10 mouse cellular contexts compared by ENCODE assay signal in genomic region chr1:39530258-39530943, GRCm38 (mm10). TPM values are rescaled to one million over a fixed set of nuclear protein-coding genes. Genes with fewer than 3 reads are reported as not detected.
DNase-seq lines count a peak whose midpoint lies in the region; ATAC-seq and TF ChIP-seq lines count a peak whose summit lies in the region.
"Had no signal": no experiment of that assay in that cellular context is flagged by ENCODE, and none has a peak within 500 bp of the region (broad histone marks: within the 10 kb centered on the region; RNA-seq: fewer than 3 reads in every experiment).

No protein-coding gene starts in this region.

- H3K27me3 ChIP-seq in intestine, postnatal 0 days (replicated peaks; ENCODE audit: control insufficient read depth, insufficient read depth, low read length), result no peaks in the 10 kb centered on the region
- H3K27me3 ChIP-seq in intestine, embryonic 16.5 days (replicated peaks; ENCODE audit: control insufficient read depth, insufficient read depth, low read length), result no peaks in the 10 kb centered on the region
- H3K27me3 ChIP-seq in midbrain, postnatal 0 days (ENCODE audit: insufficient read depth, low read length), result no peaks in the 10 kb centered on the region
- no peaks in the 10 kb centered on the region for H3K27me3 ChIP-seq in stomach, postnatal 0 days (ENCODE audit: control insufficient read depth, insufficient read depth, low read length)
- H3K27me3 ChIP-seq: embryonic facial prominence, embryonic 12.5 days; stomach, embryonic 15.5 days had no signal

- 34% methylated on average over 13 of the region's 13 CpGs for WGBS in intestine, postnatal 0 days
- 41% methylated on average over 13 of the region's 13 CpGs for WGBS in intestine, embryonic 16.5 days
- 36% methylated on average over 13 of the region's 13 CpGs for WGBS in midbrain, postnatal 0 days
- WGBS in stomach, postnatal 0 days, result 35% methylated on average over 13 of the region's 13 CpGs

- no peak overlapping the region for H3K27ac ChIP-seq in intestine, postnatal 0 days (ENCODE audit: low read depth, low read length)
- H3K27ac ChIP-seq in intestine, embryonic 16.5 days (ENCODE audit: low read length), result no peak overlapping the region
- H3K27ac ChIP-seq in midbrain, postnatal 0 days (ENCODE audit: low read depth, low read length), result no peak overlapping the region
- H3K27ac ChIP-seq in stomach, postnatal 0 days (replicated peaks), result no peak overlapping the region
- H3K27ac ChIP-seq: embryonic facial prominence, embryonic 12.5 days; stomach, embryonic 15.5 days had no signal

- no peak overlapping the region for H3K4me3 ChIP-seq in intestine, postnatal 0 days (ENCODE audit: low read depth, low read length)
- H3K4me3 ChIP-seq in intestine, embryonic 16.5 days (ENCODE audit: low read length), result no peak overlapping the region
- no peak overlapping the region for H3K4me3 ChIP-seq in midbrain, postnatal 0 days (ENCODE audit: low read depth, low read length)
- no peak overlapping the region for H3K4me3 ChIP-seq in stomach, postnatal 0 days (ENCODE audit: low read depth, low read length)
- H3K4me3 ChIP-seq: embryonic facial prominence, embryonic 12.5 days; stomach, embryonic 15.5 days had no signal

- H3K9me3 ChIP-seq in intestine, postnatal 0 days (ENCODE audit: control insufficient read depth), result no peaks in the 10 kb centered on the region
- H3K9me3 ChIP-seq in intestine, embryonic 16.5 days (ENCODE audit: control insufficient read depth, low read length), result no peaks in the 10 kb centered on the region
- no peaks in the 10 kb centered on the region for H3K9me3 ChIP-seq in midbrain, postnatal 0 days (ENCODE audit: low read length)
- H3K9me3 ChIP-seq in stomach, postnatal 0 days (ENCODE audit: control insufficient read depth, low read length), result no peaks in the 10 kb centered on the region
- H3K9me3 ChIP-seq: embryonic facial prominence, embryonic 12.5 days; stomach, embryonic 15.5 days had no signal

- no peaks in the 10 kb centered on the region; the same call in 1 of the 2 replicates for H3K4me1 ChIP-seq in intestine, postnatal 0 days (replicated peaks; ENCODE audit: control insufficient read depth, insufficient read depth, low read length)
- H3K4me1 ChIP-seq in intestine, embryonic 16.5 days (ENCODE audit: control insufficient read depth, insufficient read depth, low read length), result peaks cover 4% of the 10 kb centered on the region; the same call in 1 of the 2 replicates
- H3K4me1 ChIP-seq in midbrain, postnatal 0 days (ENCODE audit: insufficient read depth, low read length), result no peaks in the 10 kb centered on the region
- no peaks in the 10 kb centered on the region for H3K4me1 ChIP-seq in stomach, postnatal 0 days (replicated peaks; ENCODE audit: control insufficient read depth, insufficient read depth)
- H3K4me1 ChIP-seq: stomach, embryonic 15.5 days had no signal

- TF ChIP-seq EP300 in stomach, postnatal 0 days (optimal IDR thresholded peaks at IDR 0.05), result no peak

- peak; percentile 87 for DNase-seq in brain, adult 2 months (ENCODE audit: low read depth, low spot score)
- DNase-seq in heart, postnatal 4 days, result peak; percentile 89
- peak; percentile 54 to 65 for DNase-seq in left cerebral cortex, adult 8-10 months (ENCODE audit: low spot score in 2 of 2)
- peak; percentile 88 for DNase-seq in midbrain, postnatal 0 days (ENCODE audit: low spot score)
- DNase-seq in stomach, postnatal 0 days (ENCODE audit: low spot score), result peak; percentile 72

- H3K36me3 ChIP-seq in intestine, postnatal 0 days (ENCODE audit: control insufficient read depth, insufficient read depth), result no peaks in the 10 kb centered on the region
- H3K36me3 ChIP-seq in intestine, embryonic 16.5 days (ENCODE audit: control insufficient read depth, insufficient read depth, low read length), result no peaks in the 10 kb centered on the region
- H3K36me3 ChIP-seq in midbrain, postnatal 0 days (ENCODE audit: insufficient read depth, low read length), result no peaks in the 10 kb centered on the region
- no peaks in the 10 kb centered on the region for H3K36me3 ChIP-seq in stomach, postnatal 0 days (ENCODE audit: control insufficient read depth, insufficient read depth, low read length)
- H3K36me3 ChIP-seq: embryonic facial prominence, embryonic 12.5 days; stomach, embryonic 15.5 days had no signal

- H3K9ac ChIP-seq in intestine, postnatal 0 days (ENCODE audit: low read depth, low read length), result no peak overlapping the region
- no peak overlapping the region for H3K9ac ChIP-seq in intestine, embryonic 16.5 days (ENCODE audit: low read depth, low read length)
- H3K9ac ChIP-seq in midbrain, postnatal 0 days (replicated peaks; ENCODE audit: low read length, poor library complexity, severe bottlenecking), result no peak overlapping the region
- no peak overlapping the region for H3K9ac ChIP-seq in stomach, postnatal 0 days (ENCODE audit: low read length)
- H3K9ac ChIP-seq: embryonic facial prominence, embryonic 12.5 days; stomach, embryonic 15.5 days had no signal

- no peak for ATAC-seq in intestine, postnatal 0 days
- no peak for ATAC-seq in intestine, embryonic 16.5 days
- peak; percentile 74 for ATAC-seq in erythroblast, adult 5-6 weeks (replicated peaks; ENCODE audit: low FRiP score, poor library complexity, severe bottlenecking)
- no peak for ATAC-seq in midbrain, postnatal 0 days (ENCODE audit: low FRiP score)
- ATAC-seq in stomach, postnatal 0 days (ENCODE audit: low FRiP score, low TSS enrichment), result no peak

- TF ChIP-seq CTCF in intestine, postnatal 0 days (IDR thresholded peaks at IDR 0.05; ENCODE audit: low read depth), result peak; percentile 87
- TF ChIP-seq CTCF in midbrain, postnatal 0 days (IDR thresholded peaks at IDR 0.05), result peak; percentile 95
- peak; percentile 94 for TF ChIP-seq CTCF in stomach, postnatal 0 days (IDR thresholded peaks at IDR 0.05; ENCODE audit: low read depth)

- H3K4me2 ChIP-seq in intestine, postnatal 0 days (replicated peaks; ENCODE audit: low read depth), result no peak overlapping the region
- H3K4me2 ChIP-seq in intestine, embryonic 16.5 days (ENCODE audit: low read depth, low read length), result no peak overlapping the region
- H3K4me2 ChIP-seq in midbrain, postnatal 0 days (ENCODE audit: low read depth, low read length, poor library complexity, severe bottlenecking), result no peak overlapping the region
- H3K4me2 ChIP-seq in stomach, postnatal 0 days (replicated peaks; ENCODE audit: low read depth), result no peak overlapping the region
- H3K4me2 ChIP-seq: embryonic facial prominence, embryonic 12.5 days; stomach, embryonic 15.5 days had no signal

RNA-seq across cellular contexts. Expression of gene Cnot11, which starts 4.4 kb away (rescaled TPM):
- polyA plus RNA-seq in intestine, postnatal 0 days (2015; fragmentation: Nextera tagmentation; extraction: Ambion mirVana), result 13.5 and 14.7 TPM in 2 replicates
- polyA plus RNA-seq in intestine, embryonic 16.5 days (2015; fragmentation: Nextera tagmentation; extraction: Ambion mirVana), result 12.9 and 13.9 TPM in 2 replicates
- 4.0 and 7.9 TPM in 2 replicates for total RNA-seq in erythroblast, adult 5-6 weeks (2015; ENCODE audit: low replicate concordance)
- total RNA-seq in erythroblast, adult 5-6 weeks (2017; ENCODE audit: low replicate concordance), result 4.1 and 9.5 TPM in 2 replicates
- 10 to 100 TPM; 18.2 to 18.4 TPM for total RNA-seq in heart, postnatal 4 days (2021)
- 10 to 100 TPM; 23.5 to 28.0 (median 25.1) TPM for total RNA-seq in left cerebral cortex, adult 8-10 months (2022)
- total RNA-seq in midbrain, postnatal 0 days (2014; rRNA removed), result 28.8 and 32.3 TPM in 2 replicates
- polyA plus RNA-seq in midbrain, postnatal 0 days (2015; fragmentation: Nextera tagmentation; extraction: Ambion mirVana), result 9.4 and 9.6 TPM in 2 replicates
- polyA plus RNA-seq in stomach, postnatal 0 days (2015; fragmentation: Nextera tagmentation; extraction: Ambion mirVana), result 11.1 and 12.3 TPM in 2 replicates

RNA-seq across cellular contexts. Expression of gene Rnf149, which starts 46.8 kb away (rescaled TPM):
- 16.9 and 20.4 TPM in 2 replicates for polyA plus RNA-seq in intestine, postnatal 0 days (2015; fragmentation: Nextera tagmentation; extraction: Ambion mirVana)
- polyA plus RNA-seq in intestine, embryonic 16.5 days (2015; fragmentation: Nextera tagmentation; extraction: Ambion mirVana), result 13.5 and 26.3 TPM in 2 replicates
- total RNA-seq in erythroblast, adult 5-6 weeks (2015; ENCODE audit: low replicate concordance), result 8.6 and 11.5 TPM in 2 replicates
- 12.0 and 14.9 TPM in 2 replicates for total RNA-seq in erythroblast, adult 5-6 weeks (2017; ENCODE audit: low replicate concordance)
- total RNA-seq in heart, postnatal 4 days (2021), result 10 to 100 TPM; 17.4 to 18.4 TPM
- total RNA-seq in left cerebral cortex, adult 8-10 months (2022), result 10 to 100 TPM; 27.0 to 37.2 (median 30.8) TPM
- total RNA-seq in midbrain, postnatal 0 days (2014; rRNA removed), result 13.0 and 22.2 TPM in 2 replicates
- polyA plus RNA-seq in midbrain, postnatal 0 days (2015; fragmentation: Nextera tagmentation; extraction: Ambion mirVana), result 16.5 and 20.6 TPM in 2 replicates
- 30.2 and 33.5 TPM in 2 replicates for polyA plus RNA-seq in stomach, postnatal 0 days (2015; fragmentation: Nextera tagmentation; extraction: Ambion mirVana)

RNA-seq across cellular contexts. Expression of gene Tbc1d8, which starts 51.8 kb away (rescaled TPM):
- 4.2 and 4.7 TPM in 2 replicates for polyA plus RNA-seq in intestine, postnatal 0 days (2015; fragmentation: Nextera tagmentation; extraction: Ambion mirVana)
- polyA plus RNA-seq in intestine, embryonic 16.5 days (2015; fragmentation: Nextera tagmentation; extraction: Ambion mirVana), result 7.3 and 7.4 TPM in 2 replicates
- total RNA-seq in erythroblast, adult 5-6 weeks (2015; ENCODE audit: low replicate concordance), result 29.5 and 36.5 TPM in 2 replicates
- total RNA-seq in erythroblast, adult 5-6 weeks (2017; ENCODE audit: low replicate concordance), result 9.6 and 12.0 TPM in 2 replicates
- 1 to 10 TPM; 8.1 to 8.9 TPM for total RNA-seq in heart, postnatal 4 days (2021)
- 10 to 100 TPM; 28.5 to 32.2 (median 29.6) TPM for total RNA-seq in left cerebral cortex, adult 8-10 months (2022)
- 18.3 and 20.2 TPM in 2 replicates for total RNA-seq in midbrain, postnatal 0 days (2014; rRNA removed)
- polyA plus RNA-seq in midbrain, postnatal 0 days (2015; fragmentation: Nextera tagmentation; extraction: Ambion mirVana), result 8.5 TPM in 2 replicates
- polyA plus RNA-seq in stomach, postnatal 0 days (2015; fragmentation: Nextera tagmentation; extraction: Ambion mirVana), result 5.3 and 7.3 TPM in 2 replicates
